Comparison of ENCODE assay signal across 8 mouse cellular contexts in genomic region chr12:81594902-81595671, GRCm38 (mm10). TPM values are rescaled to one million over a fixed set of nuclear protein-coding genes. Genes with fewer than 3 reads are reported as not detected.
DNase-seq lines count a peak whose midpoint lies in the region; ATAC-seq and TF ChIP-seq lines count a peak whose summit lies in the region.

Med6 (minus strand) TSS chr12:81595008.

- H3K27me3 ChIP-seq in embryonic facial prominence, embryonic 15.5 days = no peaks in the 10 kb centered on the region
- H3K27me3 ChIP-seq in limb, embryonic 14.5 days (ENCODE audit: control insufficient read depth, insufficient read depth, low read length) = no peaks in the 10 kb centered on the region
- no peaks in the 10 kb centered on the region for H3K27me3 ChIP-seq in midbrain, postnatal 0 days (ENCODE audit: insufficient read depth, low read length)

- 3% methylated on average over 36 of the region's 36 CpGs for WGBS in bone marrow, adult 2 months
- WGBS in embryonic facial prominence, embryonic 15.5 days = 3% methylated on average over 36 of the region's 36 CpGs
- 5% methylated on average over 36 of the region's 36 CpGs for WGBS in limb, embryonic 14.5 days
- WGBS in midbrain, postnatal 0 days = 2% methylated on average over 36 of the region's 36 CpGs

- H3K27ac ChIP-seq in bone marrow, adult 2 months (ENCODE audit: control insufficient read depth, insufficient read depth, low read depth, low read length, poor library complexity) = peak within 1 kb of the TSS; percentile 15; the same call in 1 of the 2 replicates
- peak within 1 kb of the TSS; percentile 39; the same call in 1 of the 2 replicates for H3K27ac ChIP-seq in embryonic facial prominence, embryonic 15.5 days (replicated peaks)
- H3K27ac ChIP-seq in limb, embryonic 14.5 days (replicated peaks; ENCODE audit: low read depth, low read length) = 0 out of 2 replicates have a peak within 1 kb of the TSS, but pooled peaks have one; percentile 39
- peak within 1 kb of the TSS; percentile 51; the same call in 1 of the 2 replicates for H3K27ac ChIP-seq in midbrain, postnatal 0 days (ENCODE audit: low read depth, low read length)

- H3K4me2 ChIP-seq in embryonic facial prominence, embryonic 15.5 days (replicated peaks) = peak within 1 kb of the TSS; percentile 60
- peak within 1 kb of the TSS; percentile 59 for H3K4me2 ChIP-seq in limb, embryonic 14.5 days (replicated peaks; ENCODE audit: low read depth, low read length, severe bottlenecking)
- peak within 1 kb of the TSS; percentile 64 for H3K4me2 ChIP-seq in midbrain, postnatal 0 days (ENCODE audit: low read depth, low read length, poor library complexity, severe bottlenecking)

- H3K9me3 ChIP-seq in embryonic facial prominence, embryonic 15.5 days (replicated peaks) = no peaks in the 10 kb centered on the region
- H3K9me3 ChIP-seq in limb, embryonic 14.5 days (ENCODE audit: control insufficient read depth, low read length) = no peaks in the 10 kb centered on the region
- H3K9me3 ChIP-seq in midbrain, postnatal 0 days (ENCODE audit: low read length) = no peaks in the 10 kb centered on the region

- no peaks in the 10 kb centered on the region; the same call in 1 of the 2 replicates for H3K4me1 ChIP-seq in bone marrow, adult 2 months (ENCODE audit: control insufficient read depth, insufficient read depth, low read length)
- 0 out of 2 replicates have a peak, but pooled peaks cover 8% of the 10 kb centered on the region for H3K4me1 ChIP-seq in embryonic facial prominence, embryonic 15.5 days
- peaks cover 7% of the 10 kb centered on the region for H3K4me1 ChIP-seq in limb, embryonic 14.5 days (ENCODE audit: control insufficient read depth, insufficient read depth, low read length)
- H3K4me1 ChIP-seq in midbrain, postnatal 0 days (ENCODE audit: insufficient read depth, low read length) = 0 out of 2 replicates have a peak, but pooled peaks cover 2% of the 10 kb centered on the region

- H3K9ac ChIP-seq in embryonic facial prominence, embryonic 15.5 days = peak within 1 kb of the TSS; percentile 45
- peak within 1 kb of the TSS; percentile 67 for H3K9ac ChIP-seq in limb, embryonic 14.5 days (ENCODE audit: low read depth, low read length, severe bottlenecking)
- peak within 1 kb of the TSS; percentile 84 for H3K9ac ChIP-seq in midbrain, postnatal 0 days (replicated peaks; ENCODE audit: low read length, poor library complexity, severe bottlenecking)

- peaks cover 8% of the 10 kb centered on the region for H3K36me3 ChIP-seq in embryonic facial prominence, embryonic 15.5 days
- peaks cover 10% of the 10 kb centered on the region for H3K36me3 ChIP-seq in limb, embryonic 14.5 days (ENCODE audit: control insufficient read depth, insufficient read depth, low read length)
- H3K36me3 ChIP-seq in midbrain, postnatal 0 days (ENCODE audit: insufficient read depth, low read length) = no peaks in the 10 kb centered on the region

- ATAC-seq in embryonic facial prominence, embryonic 15.5 days (ENCODE audit: insufficient number of reproducible peaks, low FRiP score, low TSS enrichment, low read depth) = peak; percentile 98
- ATAC-seq in limb, embryonic 14.5 days (ENCODE audit: low FRiP score, low read depth) = peak; percentile 97
- peak; percentile 98 for ATAC-seq in midbrain, postnatal 0 days (ENCODE audit: low FRiP score)

- peak; percentile 47; the same call in 1 of the 2 replicates for TF ChIP-seq POLR2A in bone marrow, adult 2 months (IDR thresholded peaks at IDR 0.05; ENCODE audit: borderline replicate concordance, control insufficient read depth, low read depth, low read length)
- no peak for TF ChIP-seq POLR2A in limb, embryonic 14.5 days (IDR thresholded peaks at IDR 0.05; ENCODE audit: borderline replicate concordance, extremely low read depth, insufficient read depth, insufficient read length)

- H3K4me3 ChIP-seq in bone marrow, adult 2 months (replicated peaks; ENCODE audit: control insufficient read depth, low read depth, low read length) = peak within 1 kb of the TSS; percentile 75
- peak within 1 kb of the TSS; percentile 74 for H3K4me3 ChIP-seq in embryonic facial prominence, embryonic 15.5 days (replicated peaks)
- peak within 1 kb of the TSS; percentile 68 for H3K4me3 ChIP-seq in limb, embryonic 14.5 days (replicated peaks; ENCODE audit: low read length)
- H3K4me3 ChIP-seq in midbrain, postnatal 0 days (ENCODE audit: low read depth, low read length) = peak within 1 kb of the TSS; percentile 86

- DNase-seq in 416B (ENCODE audit: low read depth) = peak; percentile 99
- peak; percentile 91 for DNase-seq in heart, adult 8-10 months (ENCODE audit: low spot score)
- peak; percentile 95 for DNase-seq in kidney, adult 9 months
- peak; percentile 95 for DNase-seq in limb, embryonic 14.5 days (ENCODE audit: low spot score)
- peak; percentile 97 for DNase-seq in midbrain, postnatal 0 days (ENCODE audit: low spot score)
- DNase-seq in spleen, postnatal 14 days (ENCODE audit: low spot score in 2 of 2) = peak; percentile 80 to 89

- TF ChIP-seq CTCF in bone marrow, adult 2 months (IDR thresholded peaks at IDR 0.05; ENCODE audit: control insufficient read depth, insufficient read depth, low read length) = no peak
- peak; percentile 26 for TF ChIP-seq CTCF in midbrain, postnatal 0 days (IDR thresholded peaks at IDR 0.05)

RNA-seq across cellular contexts. Expression of gene Med6, which starts in this region (rescaled TPM):
- polyA plus RNA-seq in bone marrow, adult 2 months (2011; ENCODE audit: insufficient read depth, insufficient read length, low replicate concordance, missing spikeins) = 32.8 and 51.8 TPM in 2 replicates
- polyA plus RNA-seq in embryonic facial prominence, embryonic 15.5 days (2015; fragmentation: Nextera tagmentation; extraction: Ambion mirVana) = 52.9 and 59.8 TPM in 2 replicates
- total RNA-seq in heart, adult 8-10 months (2022) = 10 to 100 TPM; 11.8 to 17.6 (median 14.8) TPM
- polyA plus RNA-seq in limb, embryonic 14.5 days (2012; rRNA removed) = 49.4 and 57.5 TPM in 2 replicates
- 72.6 and 73.1 TPM in 2 replicates for polyA plus RNA-seq in limb, embryonic 14.5 days (2014; fragmentation: Nextera tagmentation; extraction: Ambion mirVana)
- 23.5 and 36.1 TPM in 2 replicates for total RNA-seq in midbrain, postnatal 0 days (2014; rRNA removed)
- 30.5 and 31.2 TPM in 2 replicates for polyA plus RNA-seq in midbrain, postnatal 0 days (2015; fragmentation: Nextera tagmentation; extraction: Ambion mirVana)

Comparison
In these comparisons a context has a peak if more than half of its experiments do, and no peak if none do; other contexts are left out.
1. Peak in every context shown above with its lines: DNase-seq, ATAC-seq, H3K4me3 ChIP-seq and H3K27ac ChIP-seq.